Comparison of ENCODE assay signal across 9 mouse cellular contexts in genomic region chr13:83722241-83722640, GRCm38 (mm10).
DNase-seq lines count a peak whose midpoint lies in the region; ATAC-seq and TF ChIP-seq lines count a peak whose summit lies in the region.
"Had no signal": no experiment of that assay in that cellular context is flagged by ENCODE, and none has a peak within 500 bp of the region (broad histone marks: within the 10 kb centered on the region; RNA-seq: fewer than 3 reads in every experiment).

No protein-coding gene starts in this region.

- DNase-seq in embryo, embryonic 11 days, result peak; percentile 21
- DNase-seq in embryo, embryonic 9.5 days (ENCODE audit: extremely low spot score), result no peak
- peak; percentile 91 for DNase-seq in cerebellum, postnatal 25 days
- DNase-seq in gastrocnemius, postnatal 10 days, result no peak
- no peak for DNase-seq in spleen, postnatal 10 days (ENCODE audit: low spot score in 2 of 2)
- no peak for DNase-seq in spleen, postnatal 36 days (ENCODE audit: low spot score in 2 of 2)

- H3K36me3 ChIP-seq in hindbrain, embryonic 12.5 days, result no peaks in the 10 kb centered on the region
- H3K36me3 ChIP-seq in myocyte (ENCODE audit: control insufficient read depth, insufficient read depth), result no peaks in the 10 kb centered on the region
- H3K36me3 ChIP-seq: lung, embryonic 15.5 days had no signal

- peak overlapping the region; percentile 84 for H3K4me3 ChIP-seq in hindbrain, embryonic 12.5 days
- peak overlapping the region; percentile 30 for H3K4me3 ChIP-seq in myocyte
- H3K4me3 ChIP-seq: lung, embryonic 15.5 days had no signal

- H3K9me3 ChIP-seq in hindbrain, embryonic 12.5 days (replicated peaks), result no peaks in the 10 kb centered on the region
- H3K9me3 ChIP-seq: lung, embryonic 15.5 days had no signal

- no peak overlapping the region for H3ac ChIP-seq in myocyte (ENCODE audit: control insufficient read depth, insufficient read length)

- no peaks in the 10 kb centered on the region for H3K79me2 ChIP-seq in myocyte (ENCODE audit: control insufficient read depth, insufficient read depth)

- peaks cover 40% of the 10 kb centered on the region for H3K27me3 ChIP-seq in hindbrain, embryonic 12.5 days
- peaks cover 5% of the 10 kb centered on the region for H3K27me3 ChIP-seq in myocyte (ENCODE audit: control insufficient read depth, insufficient read depth, insufficient read length)

- peak overlapping the region; percentile 100 for H3K9ac ChIP-seq in hindbrain, embryonic 12.5 days
- H3K9ac ChIP-seq: lung, embryonic 15.5 days had no signal

- H3K27ac ChIP-seq in hindbrain, embryonic 12.5 days, result peak overlapping the region; percentile 98
- H3K27ac ChIP-seq: lung, embryonic 15.5 days had no signal

- no peak for ATAC-seq in hindbrain, embryonic 12.5 days (ENCODE audit: low FRiP score)

- peak overlapping the region; percentile 69 for H3K4me2 ChIP-seq in hindbrain, embryonic 12.5 days (replicated peaks)
- H3K4me2 ChIP-seq in myocyte (ENCODE audit: low read depth), result peak overlapping the region; percentile 61
- H3K4me2 ChIP-seq: lung, embryonic 15.5 days had no signal

- TF ChIP-seq POLR2A in myocyte (IDR thresholded peaks at IDR 0.05; ENCODE audit: insufficient read length, low read depth), result no peak

- H3K4me1 ChIP-seq in hindbrain, embryonic 12.5 days, result no peaks in the 10 kb centered on the region

- 1% methylated on average over 7 of the region's 7 CpGs for WGBS in hindbrain, embryonic 12.5 days

TF ChIP-seq in myocyte, 11 proteins besides CTCF, POLR2A, EP300 and RAD21:
- TF ChIP-seq POLR2AphosphoS2 (IDR thresholded peaks at IDR 0.05; ENCODE audit: insufficient read length, low read depth), result no peak
- TF ChIP-seq CEBPB (IDR thresholded peaks at IDR 0.05; ENCODE audit: insufficient read depth, poor library complexity, severe bottlenecking), result no peak
- TF ChIP-seq TCF3 (IDR thresholded peaks at IDR 0.05; ENCODE audit: insufficient read length, low read depth), result no peak
- no peak for TF ChIP-seq MYOD1 (IDR thresholded peaks at IDR 0.05; ENCODE audit: control insufficient read depth in 1 of 3, insufficient read length in 2 of 3, low read depth in 2 of 3)
- TF ChIP-seq MAX (IDR thresholded peaks at IDR 0.05; ENCODE audit: low read depth), result no peak
- TF ChIP-seq E2F4 (IDR thresholded peaks at IDR 0.05; ENCODE audit: insufficient read depth), result no peak
- TF ChIP-seq SRF (IDR thresholded peaks at IDR 0.05; ENCODE audit: control insufficient read depth, insufficient read length, low read depth), result no peak
- TF ChIP-seq TCF12 (IDR thresholded peaks at IDR 0.05; ENCODE audit: insufficient read depth, poor library complexity, severe bottlenecking), result no peak

Comparison
In these comparisons a context has a peak if more than half of its experiments do, and no peak if none do; other contexts are left out.
1. DNase-seq: peak in embryo, embryonic 11 days (single experiment) and cerebellum, postnatal 25 days (2 of 2); none in embryo, embryonic 9.5 days (single experiment), gastrocnemius, postnatal 10 days (single experiment), spleen, postnatal 10 days (0 of 2) and spleen, postnatal 36 days (0 of 2).